Mouse (Mus musculus) cerebellum, postnatal 10 days (tissue): ENCODE results near the gene Appbp2.

Experiments used
- DNase-seq, 2 experiments: peaks; one replicate each; pipeline ENCODE4 v3.0.0; 2021; ENCODE audit warnings: mixed read lengths in 2 of 2

The Appbp2 gene

GRCm38 (mm10) chr11:85234990-85235841 lies at the start of gene Appbp2:
TSS of gene Appbp2 (minus strand) at chr11:85235130.
- DNase-seq = peak; percentile 95 to 96

- DNase-seq = no peak
These were observed 46.4 kb upstream of the Appbp2 start for GRCm38 (mm10) chr11:85281219-85281878.

GRCm38 (mm10) chr11:85278175-85278574 lies 43.2 kb upstream of the Appbp2 start:
- DNase-seq = no peak

GRCm38 (mm10) chr11:85277609-85278008 lies 42.7 kb upstream of the Appbp2 start:
- no peak for DNase-seq

- DNase-seq = no peak
These were observed 40.2 kb upstream of the Appbp2 start for GRCm38 (mm10) chr11:85275151-85275550.

- peak; percentile 10 to 36 for DNase-seq
These were observed 38.4 kb upstream of the Appbp2 start for GRCm38 (mm10) chr11:85273299-85273698.

GRCm38 (mm10) chr11:85270631-85271030 lies 35.7 kb upstream of the Appbp2 start:
- peak; percentile 56 to 68 for DNase-seq

GRCm38 (mm10) chr11:85267393-85267792 lies 32.5 kb upstream of the Appbp2 start:
- DNase-seq = no peak

GRCm38 (mm10) chr11:85264635-85265034 lies 29.7 kb upstream of the Appbp2 start:
- no peak for DNase-seq

- peak; percentile 83 to 87 for DNase-seq
These were observed 26.3 kb upstream of the Appbp2 start for GRCm38 (mm10) chr11:85261192-85261591.

GRCm38 (mm10) chr11:85258966-85259365 lies 24.0 kb upstream of the Appbp2 start:
- DNase-seq = no peak

GRCm38 (mm10) chr11:85255471-85256027 lies 20.6 kb upstream of the Appbp2 start:
- no peak for DNase-seq

GRCm38 (mm10) chr11:85253641-85254040 lies 18.7 kb upstream of the Appbp2 start:
- DNase-seq = peak in 1 of 2 experiments; percentile 18

- no peak for DNase-seq
These were observed 18.1 kb upstream of the Appbp2 start for GRCm38 (mm10) chr11:85253006-85253405.

GRCm38 (mm10) chr11:85251955-85252354 lies 17.0 kb upstream of the Appbp2 start:
- no peak for DNase-seq

GRCm38 (mm10) chr11:85250467-85250866 lies 15.5 kb upstream of the Appbp2 start:
- DNase-seq = no peak

GRCm38 (mm10) chr11:85249338-85249737 lies 14.4 kb upstream of the Appbp2 start:
- DNase-seq = no peak

GRCm38 (mm10) chr11:85248151-85248550 lies 13.2 kb upstream of the Appbp2 start:
- no peak for DNase-seq

- no peak for DNase-seq
These were observed 6.3 kb upstream of the Appbp2 start for GRCm38 (mm10) chr11:85241226-85241625.

GRCm38 (mm10) chr11:85240211-85240610 lies 5.3 kb upstream of the Appbp2 start:
- no peak for DNase-seq

- DNase-seq = peak; percentile 90 to 92
These were observed 454 bp downstream of the Appbp2 start for GRCm38 (mm10) chr11:85234363-85234989.

- no peak for DNase-seq
These were observed 1.2 kb downstream of the Appbp2 start for GRCm38 (mm10) chr11:85233676-85234210.

GRCm38 (mm10) chr11:85223248-85223647 lies 11.7 kb downstream of the Appbp2 start:
- DNase-seq = no peak
